Mouse (Mus musculus): ENCODE data around the gene Mcts2.

The Mcts2 gene

DNA sequence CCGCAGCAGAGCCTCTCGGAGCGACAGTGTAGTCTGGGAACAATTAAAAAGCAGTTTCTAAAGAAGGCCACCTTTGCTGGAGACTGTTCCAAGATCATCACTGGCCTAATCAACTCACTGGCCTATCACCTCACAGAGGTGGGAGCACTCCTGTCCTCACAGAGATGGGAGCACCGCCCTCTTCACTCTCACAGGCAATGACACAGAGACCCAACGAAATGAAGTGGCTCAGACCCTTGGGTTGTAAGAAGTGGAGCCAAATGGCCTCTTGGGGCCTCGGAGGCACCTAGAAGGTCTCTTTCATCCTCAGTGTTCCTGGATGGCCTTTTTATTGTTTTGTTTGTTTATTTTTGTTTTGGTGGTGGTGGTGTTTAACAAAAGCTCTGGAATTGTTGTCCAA lies 39.4 kb downstream of the Mcts2 start:
- DNase-seq (ENCODE audit: low spot score): no peak

DNA sequence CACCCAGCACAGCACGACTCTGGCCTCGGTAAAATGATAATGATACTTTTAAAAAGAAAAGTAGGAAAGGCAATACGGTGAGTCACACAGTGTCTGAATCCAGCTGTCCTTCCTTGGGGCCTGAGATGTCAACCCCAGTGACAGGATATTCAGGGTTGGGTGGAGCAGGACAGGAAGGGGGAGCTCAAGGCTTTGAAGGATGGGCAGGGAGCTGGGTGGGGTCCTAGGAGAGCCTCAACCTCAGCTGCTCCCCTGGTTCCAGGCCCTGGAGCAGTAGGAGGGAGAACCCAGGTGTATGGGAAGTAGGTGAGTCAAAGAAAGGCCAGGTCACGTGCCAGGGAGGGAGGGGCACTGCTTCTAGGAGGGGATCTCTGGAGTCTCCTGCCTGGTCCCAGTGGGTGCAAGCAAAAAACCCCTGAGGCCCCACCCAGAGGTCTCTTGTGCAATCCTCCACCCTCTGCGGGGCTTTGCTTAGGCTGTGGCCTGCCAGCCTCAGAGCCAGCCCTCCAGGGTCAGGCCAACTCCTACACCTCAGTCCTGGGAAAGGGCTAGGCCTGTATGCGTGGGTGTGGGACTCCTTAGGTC lies 40.0 kb downstream of the Mcts2 start:
- no peak for DNase-seq (ENCODE audit: low spot score)

DNA sequence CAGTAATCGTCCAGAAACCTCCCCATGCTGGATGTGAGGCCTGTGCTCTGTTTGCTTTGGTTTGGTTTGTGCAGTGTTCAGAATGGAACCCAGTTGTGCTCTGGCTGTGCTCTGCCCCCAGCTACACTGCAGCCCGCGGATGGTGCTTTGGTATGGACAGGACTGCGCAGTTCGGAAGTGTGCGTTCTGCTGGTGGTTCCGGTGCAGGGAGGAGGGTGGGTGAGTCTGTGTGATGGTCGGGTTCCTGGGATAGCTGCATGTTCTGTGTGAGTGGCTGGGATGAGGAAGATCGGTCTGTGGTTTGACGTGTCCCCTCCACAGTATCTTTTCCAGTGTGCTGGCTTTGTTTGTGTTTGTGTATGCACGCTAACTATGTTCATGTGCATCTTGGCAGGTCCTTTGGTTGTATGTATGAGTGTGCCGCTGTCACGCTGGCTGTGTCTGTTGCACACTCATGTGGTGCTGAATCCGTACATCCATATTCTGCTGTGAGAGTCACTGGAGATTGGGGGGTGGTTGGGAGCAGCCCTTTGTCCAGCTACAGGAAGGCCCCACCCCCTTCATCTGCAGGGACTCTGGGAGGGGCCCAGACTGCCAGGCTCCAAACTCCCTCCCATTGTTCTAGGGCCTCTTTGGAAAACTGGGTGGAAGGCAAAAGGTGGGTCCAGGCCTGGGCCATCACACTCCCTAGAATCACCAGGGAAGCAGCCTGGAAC lies 41.1 kb downstream of the Mcts2 start:
- peak; percentile 29 for DNase-seq (ENCODE audit: low spot score)

DNA sequence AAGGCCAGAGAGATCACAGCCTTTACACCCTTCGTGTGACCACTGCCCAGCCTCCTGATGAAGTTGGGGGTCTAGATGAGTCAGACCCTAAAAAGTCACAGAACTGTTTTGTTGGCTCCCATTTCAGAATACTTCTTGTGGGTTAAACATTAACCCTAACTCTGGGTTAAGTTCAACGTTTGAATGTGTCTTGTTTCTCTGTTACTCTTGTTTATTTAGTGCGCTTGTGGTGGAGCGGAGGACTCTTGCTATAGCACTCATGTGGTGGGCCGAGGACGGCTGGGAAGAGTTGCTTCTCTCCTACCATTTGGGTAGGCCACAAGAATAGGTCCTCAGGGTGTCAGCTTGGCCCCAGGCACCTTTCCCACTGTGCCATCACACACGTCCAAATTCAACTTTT lies 41.8 kb downstream of the Mcts2 start:
- DNase-seq (ENCODE audit: low spot score): no peak

DNA sequence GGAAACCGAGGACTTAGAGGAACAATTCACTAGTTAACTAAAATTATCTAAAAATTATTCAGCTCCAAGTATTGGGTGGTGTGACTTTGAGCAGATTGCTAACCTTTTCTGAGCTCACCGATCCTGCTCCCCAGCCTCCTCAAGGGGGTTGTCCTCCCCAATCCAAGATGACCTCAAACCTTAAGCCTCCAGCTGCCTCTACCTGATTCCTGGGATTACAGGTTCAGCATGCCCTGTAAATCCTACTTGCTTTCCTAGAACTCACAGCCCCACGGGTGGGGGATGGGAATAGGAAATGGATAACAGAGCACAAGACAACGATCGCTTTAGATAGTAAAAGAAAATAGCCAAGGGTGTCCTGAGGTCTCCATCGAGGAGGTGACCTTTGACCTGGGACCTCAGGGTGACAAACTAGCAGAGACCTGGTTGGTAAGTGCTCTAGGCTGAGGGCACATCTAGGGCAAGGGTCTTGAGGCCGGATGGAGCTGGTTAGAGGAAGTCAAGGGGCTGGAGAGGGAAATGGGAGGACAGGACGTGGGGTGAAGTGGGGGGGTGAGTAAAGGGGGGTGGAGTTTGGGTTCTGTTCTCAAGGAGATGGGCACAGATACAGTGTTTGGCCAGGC lies 42.3 kb downstream of the Mcts2 start:
- no peak for DNase-seq (ENCODE audit: low spot score)

DNA sequence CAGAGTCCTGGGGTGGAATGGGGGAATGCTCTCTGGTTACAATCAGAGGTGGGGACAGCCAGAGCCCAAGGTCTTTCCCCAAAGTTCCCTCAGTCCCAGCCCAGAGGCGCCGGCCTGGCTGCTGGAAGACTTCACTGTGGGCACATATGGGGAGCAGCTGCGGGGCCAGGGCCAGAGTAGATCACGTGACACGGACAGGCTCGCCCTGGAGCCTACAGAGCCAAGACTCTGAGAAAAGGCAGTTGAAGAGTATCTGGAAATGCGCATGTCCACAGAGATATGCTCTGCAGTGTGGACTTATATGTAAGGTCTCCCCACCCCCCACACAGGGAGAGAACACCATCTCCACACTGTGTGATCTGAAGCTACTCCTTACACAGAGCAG lies 42.8 kb downstream of the Mcts2 start:
- DNase-seq (ENCODE audit: low spot score): peak; percentile 90

DNA sequence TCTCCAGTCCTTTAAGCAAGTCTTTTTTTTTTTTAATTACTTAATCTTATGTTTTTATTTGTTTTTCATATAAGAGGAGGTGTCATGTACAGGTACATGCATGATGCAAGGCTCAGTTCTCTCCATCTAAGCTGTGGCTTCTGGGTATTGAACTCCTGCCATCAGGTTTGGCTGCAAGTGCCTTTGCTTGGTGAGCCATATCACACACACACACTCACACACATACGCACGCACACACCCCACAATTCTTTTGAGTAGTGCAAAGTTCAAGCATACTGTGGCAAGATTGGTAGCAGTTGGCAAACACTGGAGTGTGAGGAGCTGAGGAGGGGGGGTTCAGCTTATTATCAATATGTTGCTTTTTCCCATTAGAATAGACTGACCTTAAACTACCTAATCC lies 46.4 kb downstream of the Mcts2 start:
- no peak for DNase-seq (ENCODE audit: low spot score)

DNA sequence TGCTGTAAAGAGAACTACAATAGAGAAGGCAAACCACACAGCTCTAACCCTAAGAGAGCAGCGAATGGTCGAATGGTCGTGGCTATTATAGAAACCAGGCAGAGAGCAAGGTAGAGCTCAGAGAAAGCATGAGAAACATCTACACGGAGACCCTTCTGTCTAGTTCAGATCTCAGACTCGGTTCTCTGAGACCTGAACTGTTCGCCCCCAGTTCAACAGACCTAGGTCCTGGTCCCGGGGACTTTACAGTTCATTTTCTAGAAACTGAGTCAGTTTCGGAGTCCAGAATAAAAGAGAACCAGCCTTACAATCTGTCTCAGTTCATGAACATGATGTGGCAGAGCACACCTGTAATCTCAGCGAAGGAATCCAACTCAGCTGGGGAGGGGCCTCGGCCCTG lies 47.7 kb downstream of the Mcts2 start:
- no peak for DNase-seq (ENCODE audit: low spot score)

DNA sequence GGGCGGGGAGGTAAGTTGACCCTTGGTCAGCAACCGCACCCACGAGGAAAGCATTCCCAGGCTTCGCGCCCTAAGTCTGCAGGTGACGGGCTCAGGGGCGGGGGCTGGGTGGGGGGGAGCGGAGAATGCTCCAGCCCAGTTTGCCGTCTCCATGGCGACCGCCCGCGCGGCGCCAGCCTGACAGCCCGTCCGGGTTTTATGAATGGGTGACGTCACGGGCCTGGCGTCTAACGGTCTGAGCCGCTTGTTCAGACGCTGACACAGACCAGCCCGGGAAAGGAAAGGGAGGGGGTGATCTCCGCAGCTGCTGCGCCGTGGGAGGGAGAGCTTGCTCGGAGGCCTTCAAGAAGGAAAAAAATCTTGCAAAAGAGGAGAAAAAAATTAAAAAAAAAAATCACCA lies 48.1 kb downstream of the Mcts2 start:
- peak; percentile 90 for DNase-seq (ENCODE audit: low spot score)

DNA sequence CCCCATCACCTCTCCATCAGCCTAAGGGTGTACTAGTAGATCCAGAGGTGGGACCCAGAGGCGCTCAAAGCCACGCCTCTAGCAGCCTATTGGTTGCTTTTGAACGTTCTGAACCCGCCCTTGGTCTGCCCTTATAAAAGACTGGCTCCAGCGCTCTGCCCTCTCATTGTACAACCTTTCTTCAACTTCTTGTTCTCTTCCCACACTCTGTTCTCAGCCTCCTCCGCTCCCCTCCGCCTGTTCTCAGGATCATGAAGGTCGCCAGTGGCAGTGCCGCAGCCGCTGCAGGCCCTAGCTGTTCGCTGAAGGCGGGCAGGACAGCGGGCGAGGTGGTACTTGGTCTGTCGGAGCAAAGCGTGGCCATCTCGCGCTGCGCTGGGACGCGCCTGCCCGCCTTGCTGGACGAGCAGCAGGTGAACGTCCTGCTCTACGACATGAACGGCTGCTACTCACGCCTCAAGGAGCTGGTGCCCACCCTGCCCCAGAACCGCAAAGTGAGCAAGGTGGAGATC lies 49.3 kb downstream of the Mcts2 start, which contains the start of gene Id1:
TSS of gene Id1 (plus strand) at position 162 of the 512 bp plus-strand sequence.
- peak; percentile 98 for DNase-seq (ENCODE audit: low spot score)

DNA sequence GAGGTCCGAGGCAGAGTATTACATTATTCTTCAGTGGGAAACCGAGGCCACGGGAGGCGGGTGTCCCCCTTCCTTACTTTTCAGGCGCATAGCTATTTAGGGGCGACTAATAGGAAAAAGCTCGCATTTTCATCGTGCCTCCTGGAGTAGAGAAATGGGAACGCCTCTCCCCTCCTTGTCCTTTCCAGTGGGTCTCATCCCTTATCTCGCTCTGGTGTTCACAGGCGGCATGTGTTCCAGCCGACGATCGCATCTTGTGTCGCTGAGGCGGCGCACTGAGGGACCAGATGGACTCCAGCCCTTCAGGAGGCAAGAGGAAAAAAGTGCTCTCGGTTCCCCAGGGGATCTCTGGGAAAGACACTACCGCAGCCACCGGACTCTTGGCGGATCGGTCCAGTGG lies 49.9 kb downstream of the Mcts2 start:
- DNase-seq (ENCODE audit: low spot score): peak; percentile 68

Measured in adipocyte (in vitro differentiated cells).